Mouse (Mus musculus) spleen, postnatal 4 days (tissue): Measurements from ENCODE around the gene Sv2b.
A peak's percentile ranks its signal among the peaks of the same experiment; 100 is the strongest.
"Not testable (repeated sequence)": the region's sequence is repeated elsewhere in the genome, so short reads cannot be mapped to it uniquely, and the experiment has no call there.

Source experiments
- DNase-seq, 2 experiments: peaks; one replicate each; pipeline ENCODE4 v3.0.0; 2022; ENCODE audit warnings: low spot score in 2 of 2

The Sv2b gene

DNA sequence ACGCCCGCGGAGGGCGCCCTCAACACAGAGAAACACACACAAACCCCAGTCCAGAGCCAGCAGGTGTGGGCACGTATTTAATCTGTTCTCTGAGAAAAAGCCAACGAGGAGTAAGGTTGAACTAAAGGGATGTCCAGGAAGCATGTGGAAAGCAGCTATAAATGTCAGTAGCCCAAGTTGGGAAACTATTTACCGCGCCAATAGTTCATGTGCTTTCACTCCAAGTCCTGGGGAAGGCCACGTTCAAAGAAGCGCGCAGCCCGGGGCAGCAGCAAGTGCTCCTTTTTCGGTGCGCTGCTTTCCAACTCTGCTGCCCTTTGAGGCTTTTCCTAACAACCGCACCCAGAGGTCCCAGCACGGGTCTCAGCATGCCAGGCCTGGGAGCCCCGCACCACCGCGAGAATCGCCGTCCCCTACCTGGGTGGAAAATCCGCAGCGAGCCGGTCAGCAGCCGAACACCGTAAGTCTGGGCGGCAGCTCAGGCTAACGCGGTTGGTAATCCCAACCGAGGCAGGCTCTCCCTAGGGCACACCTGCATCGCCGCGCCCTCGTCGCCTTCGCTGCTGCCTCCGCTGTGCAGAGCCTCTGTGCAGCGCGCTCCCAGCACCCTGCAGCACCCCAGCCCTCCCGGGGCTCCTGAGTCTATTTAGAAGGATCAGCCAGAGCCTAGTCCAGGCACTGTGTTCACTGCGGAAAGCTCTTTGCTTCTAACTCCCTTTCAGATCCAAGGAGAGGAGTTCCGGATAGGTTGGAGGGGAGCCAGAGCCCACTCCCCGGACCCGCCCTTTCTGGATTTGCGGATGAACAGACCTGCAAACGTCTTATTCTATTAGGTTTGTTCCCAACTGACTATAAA, at the start of gene Sv2b:
TSS of gene Sv2b (minus strand) at position 806 of the 856 bp plus-strand sequence.
- DNase-seq, result peak in 1 of 2 experiments; percentile 60

GRCm38 (mm10) chr7:75358284-75358851, 49.3 kb upstream of the Sv2b start:
- no peak for DNase-seq

DNA sequence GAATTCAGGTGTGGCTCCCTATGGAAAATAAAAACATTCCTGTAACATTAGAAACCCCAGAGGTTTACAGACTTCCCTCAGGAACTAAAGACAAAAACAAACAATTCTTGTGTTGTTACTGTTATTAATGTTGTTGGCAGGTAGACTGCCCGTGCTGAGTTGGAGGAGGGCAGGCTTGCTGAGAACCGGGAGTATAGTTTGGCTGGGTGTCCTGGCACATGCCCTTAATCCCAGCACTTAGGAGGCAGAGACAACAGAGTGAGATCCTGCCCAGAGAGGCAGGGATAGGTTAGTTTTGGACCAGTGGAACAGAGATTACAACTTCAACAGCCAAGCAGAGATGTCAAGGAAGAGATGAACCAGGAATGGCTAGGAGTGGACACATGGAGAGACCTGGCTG, 46.5 kb upstream of the Sv2b start:
- DNase-seq, result no peak

DNA sequence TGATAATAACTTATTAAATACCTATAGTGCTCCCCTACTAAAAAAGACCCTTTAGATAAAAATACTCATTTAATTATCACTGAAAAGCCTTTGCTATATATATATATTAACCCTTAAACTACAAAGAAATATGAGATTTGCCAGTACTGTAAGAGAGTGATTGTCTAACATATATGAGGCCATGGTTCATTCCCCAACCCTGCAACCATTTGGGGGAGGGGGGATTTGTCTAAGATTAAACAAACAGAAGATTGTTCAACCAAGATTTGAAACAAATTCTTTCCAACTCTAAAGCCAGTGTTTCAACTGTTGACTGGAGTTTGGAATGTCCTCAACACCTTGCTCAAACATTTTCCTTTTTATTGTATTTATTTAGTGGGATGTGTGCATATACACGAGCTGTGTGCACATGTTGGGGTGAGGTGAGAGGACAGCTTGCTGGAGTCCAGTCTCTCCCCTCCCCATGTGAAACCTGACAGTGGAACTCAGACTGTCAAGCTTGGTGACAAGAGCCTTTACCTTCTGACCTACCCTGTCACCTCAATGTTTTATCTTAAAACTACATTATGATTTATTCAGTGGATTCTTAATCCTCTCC, 43.8 kb upstream of the Sv2b start:
- DNase-seq, result no peak

GRCm38 (mm10) chr7:75350172-75350571, 41.1 kb upstream of the Sv2b start:
- no peak for DNase-seq

DNA sequence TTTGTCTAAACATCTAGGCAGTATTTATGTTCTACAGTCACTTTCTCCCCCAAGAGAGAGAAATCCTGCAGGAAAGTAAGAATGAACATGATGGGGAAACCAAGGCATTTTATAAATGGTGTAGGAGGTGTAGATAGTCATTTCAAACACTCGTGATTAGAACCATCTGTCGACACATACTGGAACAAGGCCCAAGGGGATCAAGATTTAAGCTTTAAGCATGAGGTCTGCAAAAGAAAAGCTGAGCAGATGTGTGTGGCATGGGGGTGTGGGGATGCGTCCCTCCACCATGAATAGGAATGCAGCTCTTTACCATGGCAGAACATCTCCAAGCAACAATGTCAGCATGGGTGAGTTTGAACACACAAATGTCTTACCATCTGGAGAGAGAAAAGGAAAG, 23.2 kb upstream of the Sv2b start:
- no peak for DNase-seq

GRCm38 (mm10) chr7:75329740-75330142, 20.7 kb upstream of the Sv2b start:
- DNase-seq, result no peak

- DNase-seq, result no peak
These were observed 19.8 kb upstream of the Sv2b start for GRCm38 (mm10) chr7:75328721-75329362.

- no peak for DNase-seq
These were observed 16.2 kb upstream of the Sv2b start for GRCm38 (mm10) chr7:75325273-75325672.

DNA sequence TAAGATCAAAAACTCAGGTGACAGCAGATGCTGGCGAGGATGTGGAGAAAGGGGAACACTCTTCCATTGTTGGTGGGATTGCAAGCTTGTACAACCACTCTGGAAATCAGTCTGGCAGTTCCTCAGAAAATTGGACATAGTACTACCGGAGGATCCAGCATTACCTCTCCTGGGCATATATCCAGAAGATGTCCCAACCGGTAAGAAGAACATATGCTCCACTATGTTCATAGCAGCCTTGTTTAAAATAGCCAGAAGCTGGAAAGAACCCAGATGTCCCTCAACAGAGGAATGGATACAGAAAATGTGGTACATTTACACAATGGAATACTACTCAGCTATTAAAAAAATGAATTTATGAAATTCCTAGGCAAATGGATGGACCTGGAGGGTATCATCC, 13.7 kb upstream of the Sv2b start:
- DNase-seq, result not testable (repeated sequence)

GRCm38 (mm10) chr7:75320009-75320408, 10.9 kb upstream of the Sv2b start:
- no peak for DNase-seq

- peak; percentile 15 to 58 for DNase-seq
These were observed 9.3 kb upstream of the Sv2b start for GRCm38 (mm10) chr7:75318320-75318719.

GRCm38 (mm10) chr7:75314873-75315272, 5.8 kb upstream of the Sv2b start:
- DNase-seq, result no peak

GRCm38 (mm10) chr7:75309570-75309969, 508 bp upstream of the Sv2b start:
- DNase-seq, result no peak

DNA sequence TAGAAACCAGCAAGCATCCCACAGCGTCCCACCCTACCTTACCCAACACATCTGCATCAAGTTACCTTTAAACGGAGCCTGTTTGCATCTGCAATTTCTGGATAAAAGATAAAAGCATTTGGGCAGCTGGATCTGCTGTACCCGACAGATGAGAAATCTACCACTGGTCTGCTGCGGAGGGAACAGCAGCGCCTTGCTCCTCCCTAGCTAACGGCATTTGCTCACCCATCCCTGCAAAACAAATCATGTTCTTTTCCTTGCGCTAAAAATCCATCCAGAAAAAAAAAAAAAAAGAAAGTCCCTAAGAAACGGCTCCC, 964 bp downstream of the Sv2b start:
- DNase-seq, result no peak

DNA sequence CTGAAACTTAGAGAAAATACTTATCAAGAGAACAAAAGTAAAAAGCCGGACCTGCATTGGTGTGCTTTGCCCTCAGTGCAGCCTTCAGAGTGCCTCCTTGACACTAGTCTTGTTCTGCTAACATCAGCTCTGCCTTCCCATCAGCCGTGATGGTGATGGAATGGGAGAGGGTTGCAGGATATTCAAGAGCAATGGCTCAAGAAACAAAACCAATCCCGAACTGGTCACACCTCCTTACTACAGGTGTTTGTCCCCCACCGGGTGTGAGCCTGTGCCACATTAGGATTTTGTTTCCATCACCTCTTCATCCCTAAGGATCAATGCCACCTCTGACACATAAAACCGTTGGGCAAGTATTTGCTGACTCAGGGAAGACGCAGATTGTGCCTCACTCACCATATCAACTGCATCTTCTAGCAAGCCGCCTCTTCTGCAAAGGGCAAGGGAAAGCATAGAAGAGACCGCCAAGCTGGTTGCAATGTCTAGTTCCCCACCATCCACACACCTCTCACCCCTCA, 1.4 kb downstream of the Sv2b start:
- DNase-seq, result no peak

DNA sequence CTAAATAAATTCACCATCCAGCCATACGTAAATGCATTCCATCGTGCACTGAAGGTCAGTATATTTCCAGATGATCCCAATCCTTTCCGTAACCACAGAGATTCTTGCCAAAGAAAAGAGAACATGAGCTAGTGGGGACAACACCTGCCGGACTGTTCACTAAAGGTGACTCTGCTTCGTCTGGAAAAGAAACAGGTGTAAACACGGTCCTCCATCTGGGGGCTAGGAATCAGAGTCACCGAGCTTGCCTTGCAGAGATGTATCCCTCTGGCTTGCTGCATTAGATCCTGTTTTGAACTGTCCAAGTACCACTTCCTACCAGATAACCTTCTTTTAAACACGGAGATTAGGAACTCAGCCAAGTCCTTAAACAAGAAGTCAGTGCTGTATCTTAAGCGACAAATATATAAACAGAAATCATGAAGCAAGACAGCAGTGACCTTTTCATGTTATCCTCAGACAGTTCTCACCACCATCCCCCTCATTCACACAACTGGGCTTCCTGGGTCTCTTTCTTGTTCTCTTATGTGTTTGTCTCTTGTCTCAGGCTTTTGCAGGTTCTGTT, 3.1 kb downstream of the Sv2b start:
- no peak for DNase-seq

- no peak for DNase-seq
These were observed 6.4 kb downstream of the Sv2b start for GRCm38 (mm10) chr7:75302523-75303215.

DNA sequence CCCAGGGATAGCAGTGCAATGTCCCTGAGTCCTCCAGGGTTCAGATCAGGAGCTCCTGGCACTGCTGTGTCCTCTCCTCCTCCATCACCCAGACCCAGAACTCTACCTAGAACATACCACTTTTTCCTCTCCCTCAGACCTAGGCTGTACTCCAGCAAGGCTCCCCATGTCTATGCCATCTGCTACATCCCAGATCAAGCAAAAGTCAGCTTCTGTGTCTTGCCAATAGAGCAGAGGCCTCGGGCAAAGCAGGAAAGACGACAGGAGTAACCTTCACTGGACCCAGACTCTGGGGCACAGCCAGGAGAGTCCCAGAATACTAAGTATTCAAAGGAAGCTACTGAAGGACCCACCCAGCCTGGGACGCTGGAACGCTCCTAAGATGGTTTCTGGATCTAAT, 9.8 kb downstream of the Sv2b start:
- no peak for DNase-seq

- no peak for DNase-seq
These were observed 12.4 kb downstream of the Sv2b start for GRCm38 (mm10) chr7:75296688-75297119.

DNA sequence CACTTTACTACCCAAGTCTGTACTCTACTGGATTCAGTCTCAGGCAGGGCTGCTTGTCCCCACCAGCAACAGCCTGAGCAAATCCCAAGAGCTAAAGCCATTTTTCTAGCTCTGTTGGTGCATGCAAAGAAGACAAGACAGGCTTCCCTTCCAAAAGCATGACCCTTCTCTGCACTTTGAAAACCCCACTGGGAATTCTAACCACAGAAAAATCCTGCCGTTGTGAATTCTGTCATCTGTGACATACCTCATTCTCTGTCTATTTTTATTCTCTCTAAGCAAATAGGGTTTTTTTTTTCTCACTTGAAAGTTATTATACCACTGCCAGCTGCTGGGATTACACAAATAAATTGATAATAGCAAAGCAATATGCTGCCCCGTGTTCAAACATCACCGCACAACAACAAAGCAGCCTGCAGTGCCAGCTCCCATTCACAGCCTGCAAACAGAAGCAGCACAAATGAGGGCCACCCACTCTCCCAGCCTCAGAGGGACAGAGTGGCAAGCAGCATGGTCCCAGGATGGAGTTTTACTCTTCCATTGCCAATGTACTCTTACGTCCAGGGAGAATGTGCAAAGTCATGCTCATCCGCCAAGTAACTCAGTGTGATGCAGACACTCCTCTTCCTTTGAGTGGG, 13.7 kb downstream of the Sv2b start:
- DNase-seq, result no peak
